Mouse (Mus musculus) embryo, embryonic 9.5 days (tissue): ENCODE results near the gene Tmub1.
"Not testable (repeated sequence)": the region's sequence is repeated elsewhere in the genome, so short reads cannot be mapped to it uniquely, and the experiment has no call there.

Experiments used
- DNase-seq: peaks from one replicate; pipeline ENCODE4 v3.0.0-alpha.2; 2017; ENCODE audit errors: extremely low spot score

Tmub1 gene

GRCm38 (mm10) chr5:24424004-24424781, 23.5 kb downstream of the Tmub1 start:
- DNase-seq: no peak

DNA sequence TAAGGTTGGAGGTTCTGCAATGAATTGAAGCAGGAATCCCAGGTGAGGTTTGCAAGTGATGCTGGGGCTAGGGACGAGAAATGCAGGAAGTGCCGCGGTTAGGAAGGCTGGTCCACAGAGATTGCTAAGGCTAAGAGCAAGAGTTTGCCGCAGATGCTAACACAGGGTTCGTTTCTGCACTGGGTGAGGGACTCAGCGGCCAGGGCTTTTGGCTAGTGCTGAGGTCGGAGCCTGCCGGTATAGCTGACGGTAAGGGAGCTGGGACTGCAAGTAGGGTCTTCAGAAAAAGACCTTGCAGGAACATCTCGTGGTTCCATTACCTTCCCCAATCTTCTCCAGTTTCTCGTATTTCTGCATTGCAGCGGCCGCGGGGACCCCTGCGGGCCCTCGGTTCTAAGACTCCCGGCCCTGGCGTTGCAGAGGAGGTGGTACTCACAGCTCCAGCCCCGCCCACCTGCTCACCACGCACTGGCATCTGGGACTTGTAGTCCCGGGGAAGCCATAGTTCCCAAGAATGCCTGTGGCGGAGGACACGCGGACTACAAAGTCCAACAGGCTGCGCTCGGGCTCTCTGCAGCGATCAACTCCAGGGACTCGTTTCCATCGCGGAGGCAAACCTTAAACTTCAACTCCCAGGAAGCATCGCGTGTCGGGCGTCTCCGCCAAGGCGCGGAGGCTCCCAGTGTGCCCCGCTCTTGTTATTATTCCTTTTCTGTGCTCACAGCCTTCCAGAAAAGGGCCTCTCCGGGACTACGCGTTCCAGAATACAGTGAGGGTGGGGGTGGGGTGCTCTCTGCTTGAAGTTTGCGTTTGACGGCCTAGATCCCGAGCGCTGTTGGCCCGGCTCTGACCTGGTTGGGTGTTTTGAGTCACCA, 24.3 kb downstream of the Tmub1 start, which contains the start of the genes Cdk5 and Slc4a2:
TSS of gene Cdk5 (minus strand) at position 402 of the 875 bp plus-strand sequence.
TSS of gene Slc4a2 (plus strand) at position 709 of the 875 bp plus-strand sequence.
- DNase-seq: peak; percentile 97

GRCm38 (mm10) chr5:24420381-24420780, 27.3 kb downstream of the Tmub1 start:
- DNase-seq: no peak

DNA sequence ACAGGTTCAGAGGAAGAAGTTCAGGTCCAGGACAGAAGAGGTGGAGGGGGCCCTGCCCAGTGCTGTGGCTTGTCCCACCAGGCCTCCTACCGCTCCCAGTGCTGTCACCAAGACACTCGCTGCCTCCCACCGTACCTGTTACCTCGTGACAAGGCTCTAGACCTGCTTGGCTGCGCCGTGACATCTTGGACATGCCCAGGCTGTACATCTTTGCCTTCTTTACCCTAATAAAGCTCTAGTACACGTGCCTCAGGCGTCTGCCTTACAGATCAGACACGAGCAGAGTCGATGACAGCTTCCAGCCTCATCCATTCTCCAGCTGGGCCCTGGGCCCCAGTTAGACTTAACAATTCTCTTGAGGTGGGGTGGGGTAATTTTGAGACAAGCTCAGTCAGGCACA, 30.1 kb downstream of the Tmub1 start:
- no peak for DNase-seq

DNA sequence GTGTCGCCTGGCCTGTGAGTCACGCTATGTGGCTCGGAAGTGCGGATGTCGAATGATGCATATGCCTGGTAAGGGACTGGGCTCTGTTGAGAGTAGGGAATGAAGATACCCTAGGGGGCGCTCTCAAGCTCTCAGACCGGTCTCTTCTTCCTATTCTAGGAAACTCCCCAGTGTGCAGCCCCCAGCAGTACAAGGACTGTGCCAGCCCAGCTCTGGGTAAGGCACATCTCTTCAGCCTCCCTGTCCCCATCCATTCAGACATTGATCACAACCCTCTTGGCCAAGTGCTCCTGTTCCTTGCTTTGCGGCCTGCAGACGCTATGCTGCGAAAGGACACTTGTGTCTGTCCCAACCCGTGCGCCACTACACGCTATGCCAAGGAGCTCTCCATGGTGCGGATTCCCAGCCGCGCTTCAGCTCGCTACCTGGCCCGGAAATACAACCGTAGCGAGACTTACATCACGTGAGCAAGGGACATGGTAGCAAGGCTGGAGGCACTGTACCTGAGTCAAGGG, 31.4 kb downstream of the Tmub1 start:
- DNase-seq: peak; percentile 68

DNA sequence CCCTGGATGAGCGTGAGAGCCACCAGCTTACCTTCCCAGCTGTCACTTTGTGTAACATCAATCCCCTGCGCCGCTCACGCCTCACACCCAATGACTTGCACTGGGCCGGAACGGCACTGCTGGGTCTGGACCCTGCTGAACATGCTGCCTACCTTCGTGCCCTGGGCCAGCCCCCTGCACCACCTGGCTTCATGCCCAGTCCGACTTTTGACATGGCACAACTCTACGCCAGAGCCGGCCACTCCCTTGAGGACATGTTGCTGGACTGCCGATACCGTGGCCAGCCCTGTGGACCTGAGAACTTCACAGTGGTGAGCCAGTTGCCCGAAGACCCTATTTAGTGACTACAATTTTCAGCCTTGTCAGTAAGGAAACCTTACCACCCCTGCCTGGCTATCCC, 33.7 kb downstream of the Tmub1 start:
- no peak for DNase-seq

DNA sequence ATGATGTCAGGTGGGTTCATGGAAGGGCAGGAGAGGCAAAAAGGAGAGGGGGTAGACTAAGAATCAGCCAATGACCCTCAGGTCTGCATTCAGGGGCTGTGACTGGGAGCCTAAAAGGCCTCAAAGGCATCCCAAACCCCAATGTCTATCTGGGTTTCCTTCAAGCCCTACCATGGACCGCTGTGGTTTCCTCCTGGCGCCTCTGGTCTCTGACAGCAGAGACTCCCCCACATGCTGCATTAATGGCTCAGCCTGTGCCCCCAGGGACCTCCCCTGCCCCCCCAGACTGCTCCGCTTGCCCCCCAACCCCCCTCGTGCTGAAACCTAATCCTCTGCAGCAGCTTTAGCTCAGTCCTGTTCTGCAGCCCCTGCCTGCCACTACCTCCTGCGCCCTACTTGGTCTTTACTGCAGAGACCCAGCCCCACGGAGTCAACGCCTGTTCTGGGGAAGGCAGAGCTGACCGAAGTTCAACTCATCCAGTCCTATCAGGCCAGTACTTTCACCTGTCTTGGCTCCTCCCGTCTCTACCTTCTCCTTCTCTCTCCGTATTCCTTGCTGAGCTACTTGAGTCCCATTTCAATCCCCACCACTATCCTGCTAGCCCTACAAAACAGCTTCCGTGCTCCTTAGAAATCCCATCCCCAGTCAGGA, 34.5 kb downstream of the Tmub1 start, which contains the start of gene Asic3:
TSS of gene Asic3 (plus strand) at position 351 of the 652 bp plus-strand sequence.
- no peak for DNase-seq

DNA sequence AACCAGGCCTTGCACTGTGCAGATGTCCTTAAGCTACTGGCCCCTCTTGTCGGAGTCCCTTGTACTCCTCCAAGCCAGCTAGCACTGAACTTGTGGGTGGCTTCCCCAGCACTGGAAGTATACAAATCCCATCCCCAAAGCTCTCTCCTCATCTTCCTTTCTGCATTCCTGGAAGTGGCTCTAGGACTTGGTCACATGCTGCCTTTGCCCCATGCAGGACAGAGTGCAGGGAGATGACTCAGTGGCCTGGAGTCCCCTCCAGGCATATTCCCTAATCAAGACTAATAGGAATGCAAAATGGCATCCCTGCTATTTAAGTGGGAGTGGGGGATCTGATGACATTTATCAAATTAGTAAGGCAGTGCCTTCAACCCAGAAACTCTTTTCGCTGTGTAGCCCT, 35.6 kb downstream of the Tmub1 start:
- DNase-seq: no peak

- DNase-seq: no peak
These were observed 38.2 kb downstream of the Tmub1 start for GRCm38 (mm10) chr5:24409466-24409865.

DNA sequence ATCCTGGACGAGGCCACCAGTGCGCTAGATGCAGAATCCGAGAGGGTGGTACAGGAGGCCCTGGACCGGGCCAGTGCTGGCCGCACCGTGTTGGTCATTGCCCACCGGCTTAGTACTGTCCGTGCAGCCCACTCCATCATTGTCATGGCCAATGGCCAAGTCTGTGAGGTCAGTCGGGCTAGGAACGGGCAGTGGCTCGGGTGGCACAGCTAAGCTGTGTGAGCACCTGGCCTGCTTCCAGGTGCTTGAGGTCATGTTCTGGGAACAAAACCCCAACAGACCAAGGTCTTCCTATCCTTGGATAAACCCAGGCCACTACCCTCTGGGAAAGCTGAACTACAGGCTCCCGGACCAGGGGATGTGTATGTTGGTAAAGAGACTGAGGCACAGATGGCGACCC, 39.0 kb downstream of the Tmub1 start:
- no peak for DNase-seq

DNA sequence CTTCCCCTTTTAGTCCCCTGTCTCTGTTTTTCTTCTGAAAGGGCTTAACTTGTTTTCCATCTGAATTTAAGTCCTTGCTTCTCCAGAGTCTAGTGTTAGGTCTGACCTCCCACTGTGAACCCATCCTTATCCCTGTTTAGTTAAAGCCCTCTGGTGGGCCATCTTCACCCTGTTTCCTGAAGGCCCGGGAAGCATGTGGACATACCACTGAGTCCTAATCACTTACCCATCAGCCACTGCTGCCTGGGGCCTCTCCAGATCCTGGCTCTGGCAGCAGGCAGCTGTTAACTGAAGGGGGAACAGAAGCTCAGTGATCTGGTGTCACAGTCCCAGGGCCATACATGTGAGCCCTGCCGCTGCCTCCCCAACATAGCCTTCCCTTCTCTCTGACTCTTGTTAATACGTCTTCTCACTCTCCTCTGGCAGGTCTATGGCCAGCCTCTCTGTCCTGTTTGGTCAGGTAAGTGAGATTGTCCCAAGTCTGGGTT, 42.2 kb downstream of the Tmub1 start:
- no peak for DNase-seq

DNA sequence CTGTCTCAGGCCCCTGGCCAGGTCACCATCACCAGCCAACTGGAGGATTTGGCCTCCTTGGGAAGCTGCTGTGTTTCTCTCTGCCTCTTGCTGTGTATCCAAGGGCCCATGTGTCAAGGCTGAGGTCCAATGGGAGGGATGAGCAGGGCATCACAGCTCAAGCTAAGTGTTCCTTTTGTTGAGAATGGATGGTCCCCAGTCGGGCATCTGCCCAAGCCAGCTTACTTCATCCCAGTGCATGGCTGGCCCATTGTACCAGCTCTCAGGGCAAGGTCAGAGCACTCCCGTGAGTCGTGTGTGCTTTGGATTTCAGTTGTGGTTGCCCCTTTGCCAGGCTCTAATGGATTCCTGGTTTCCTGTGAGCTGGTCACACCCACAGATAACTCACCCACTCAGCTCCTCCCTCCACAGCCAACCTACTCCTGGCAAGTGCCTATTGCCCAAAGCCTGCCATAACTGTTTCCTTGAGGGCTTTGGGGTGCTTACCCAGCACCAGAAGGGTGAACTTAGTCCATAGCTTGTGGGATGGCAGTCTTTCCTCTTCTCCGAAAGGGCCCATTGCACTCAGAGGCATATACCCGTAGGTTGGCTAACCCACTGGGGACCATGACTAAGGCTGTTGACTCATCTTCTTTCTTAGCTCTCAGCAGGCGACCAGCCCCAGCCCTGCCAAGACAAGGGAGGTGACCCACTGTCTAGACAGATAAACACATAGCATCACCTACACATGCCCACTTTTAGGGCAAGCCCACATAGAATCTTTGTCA, 42.9 kb downstream of the Tmub1 start:
- DNase-seq: no peak

- DNase-seq: no peak
These were observed 45.7 kb downstream of the Tmub1 start for GRCm38 (mm10) chr5:24401969-24402368.

DNA sequence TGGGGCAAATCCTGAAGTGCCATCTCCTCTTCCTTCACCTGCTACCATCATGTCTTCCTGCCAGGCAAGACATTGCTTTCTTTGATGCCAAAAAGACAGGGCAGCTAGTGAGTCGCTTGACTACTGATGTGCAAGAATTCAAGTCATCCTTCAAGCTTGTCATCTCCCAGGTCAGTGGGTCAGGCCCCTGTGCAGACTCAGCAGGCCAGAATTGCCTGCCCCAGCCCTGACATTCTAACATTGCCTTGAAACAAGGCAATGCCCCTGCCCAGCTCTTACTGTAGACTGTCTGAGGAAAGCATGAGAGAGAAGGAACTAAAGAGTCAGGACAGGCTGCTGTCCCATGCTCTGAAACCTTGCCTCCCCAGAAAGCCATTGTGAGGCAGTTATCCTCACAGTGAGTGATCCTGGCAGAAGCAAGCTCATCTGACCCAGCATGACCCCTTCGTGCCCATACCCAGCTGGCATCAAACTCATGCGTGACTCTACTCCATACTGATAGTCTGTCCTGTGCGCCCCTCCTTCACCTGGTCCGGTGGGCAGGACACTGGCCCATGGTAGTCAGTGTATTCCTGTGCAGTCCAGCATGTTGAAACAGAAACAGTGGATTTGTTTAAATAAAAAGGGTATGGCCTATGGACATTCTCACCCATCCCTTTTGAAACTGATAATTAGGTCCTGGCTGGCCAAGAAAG, 46.6 kb downstream of the Tmub1 start:
- DNase-seq: no peak

- no peak for DNase-seq
These were observed 47.3 kb downstream of the Tmub1 start for GRCm38 (mm10) chr5:24400362-24400761.

- no peak for DNase-seq
These were observed 48.0 kb downstream of the Tmub1 start for GRCm38 (mm10) chr5:24399686-24400085.

GRCm38 (mm10) chr5:24396254-24396653, 51.4 kb downstream of the Tmub1 start:
- DNase-seq: not testable (repeated sequence)
